Mouse (Mus musculus) kidney, postnatal 4 days (tissue): ENCODE measurements around the gene Mpig6b.
A peak's percentile ranks its signal among the peaks of the same experiment; 100 is the strongest.

Experiments used
- DNase-seq, 2 experiments: peaks; one replicate each; pipeline ENCODE4 v3.0.0; 2021; ENCODE audit warnings: mixed read lengths in 2 of 2

Gene Mpig6b

DNA sequence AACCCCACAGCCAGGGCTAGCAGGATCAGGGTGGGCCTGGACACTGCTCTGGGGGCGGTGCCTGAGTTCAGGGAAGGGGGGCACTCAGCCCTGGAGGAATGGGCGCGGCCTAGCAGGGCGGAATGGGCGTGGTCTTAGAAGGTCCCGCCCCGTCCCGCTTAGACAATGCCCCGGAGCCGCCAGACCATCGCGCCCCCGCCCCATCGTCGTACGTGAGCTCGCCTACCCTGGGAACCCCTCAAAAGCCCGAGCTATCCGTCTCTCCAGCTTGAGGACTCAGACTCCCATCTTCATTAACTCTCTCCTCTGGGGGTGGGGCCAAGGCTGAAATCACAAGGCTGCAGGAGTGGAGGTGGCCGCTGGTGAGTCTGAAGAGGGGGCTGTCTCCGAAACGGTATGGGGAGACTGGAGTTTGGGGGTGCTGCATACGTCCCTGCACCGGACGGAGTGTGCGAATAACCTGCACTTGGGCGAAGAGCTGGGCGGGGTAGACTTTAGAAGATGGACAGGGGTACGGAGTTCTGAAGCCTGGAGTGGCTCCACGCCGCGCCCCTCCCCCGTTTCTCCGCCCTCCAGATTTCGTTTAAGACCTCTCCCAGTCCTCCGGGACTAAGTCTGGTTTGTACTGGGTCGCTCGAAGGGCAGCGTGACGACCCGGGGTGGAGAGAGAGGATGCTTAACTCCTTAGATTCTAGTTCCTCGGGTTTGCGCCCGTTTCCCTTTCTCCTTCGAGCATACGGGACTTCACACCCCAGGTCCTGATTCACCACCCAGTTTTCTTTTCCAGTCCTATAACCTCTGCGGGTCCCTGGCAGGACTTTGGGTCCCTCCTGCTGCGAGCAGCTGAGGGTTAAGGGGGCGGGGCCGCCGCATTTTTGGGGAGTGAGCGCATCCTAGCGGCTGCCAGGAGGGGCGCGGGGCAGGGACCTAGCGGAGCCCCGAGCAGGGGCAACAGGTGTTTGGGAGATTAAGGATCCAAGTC lies 6.8 kb downstream of the Mpig6b start, which contains the start of gene Ddah2:
TSS of gene Ddah2 (plus strand) at position 125 of the 982 bp plus-strand sequence.
- DNase-seq, result peak; percentile 97 to 98

DNA sequence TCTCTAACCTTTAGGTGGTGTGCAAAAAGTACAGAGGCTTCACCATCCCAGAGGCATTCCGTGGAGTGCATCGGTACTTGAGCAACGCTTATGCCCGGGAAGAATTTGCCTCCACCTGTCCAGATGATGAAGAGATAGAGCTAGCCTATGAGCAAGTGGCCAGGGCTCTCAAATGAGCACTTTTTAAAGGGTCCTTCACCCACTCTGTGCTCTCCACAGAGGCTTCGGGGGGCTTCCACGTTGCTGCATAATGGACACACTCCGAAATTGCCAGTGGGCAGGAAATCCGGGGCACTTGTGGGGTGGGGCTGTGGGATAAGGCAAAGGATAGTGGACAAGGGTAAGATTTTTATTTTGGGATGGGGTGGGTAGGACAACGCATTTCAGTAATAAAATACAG lies 7.7 kb downstream of the Mpig6b start:
- DNase-seq, result no peak

DNA sequence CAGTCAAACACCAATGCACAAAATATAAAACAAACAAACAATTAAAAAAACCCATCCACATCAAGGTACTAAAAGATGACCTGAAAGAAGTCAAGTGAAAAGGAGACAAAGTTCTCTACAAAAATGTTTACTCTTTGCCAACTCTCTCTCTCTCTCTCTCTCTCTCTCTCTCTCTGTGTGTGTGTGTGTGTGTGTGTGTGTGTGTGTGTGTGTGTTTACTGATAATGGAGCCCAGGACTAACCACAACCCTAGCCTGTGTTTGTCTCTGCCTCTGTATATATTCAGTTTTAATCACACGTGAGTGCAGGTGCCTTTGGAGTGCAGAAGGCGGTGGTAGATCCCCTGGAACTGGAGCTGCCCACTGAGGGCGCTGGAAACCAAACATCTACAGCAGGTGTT lies 8.9 kb downstream of the Mpig6b start:
- DNase-seq, result no peak

DNA sequence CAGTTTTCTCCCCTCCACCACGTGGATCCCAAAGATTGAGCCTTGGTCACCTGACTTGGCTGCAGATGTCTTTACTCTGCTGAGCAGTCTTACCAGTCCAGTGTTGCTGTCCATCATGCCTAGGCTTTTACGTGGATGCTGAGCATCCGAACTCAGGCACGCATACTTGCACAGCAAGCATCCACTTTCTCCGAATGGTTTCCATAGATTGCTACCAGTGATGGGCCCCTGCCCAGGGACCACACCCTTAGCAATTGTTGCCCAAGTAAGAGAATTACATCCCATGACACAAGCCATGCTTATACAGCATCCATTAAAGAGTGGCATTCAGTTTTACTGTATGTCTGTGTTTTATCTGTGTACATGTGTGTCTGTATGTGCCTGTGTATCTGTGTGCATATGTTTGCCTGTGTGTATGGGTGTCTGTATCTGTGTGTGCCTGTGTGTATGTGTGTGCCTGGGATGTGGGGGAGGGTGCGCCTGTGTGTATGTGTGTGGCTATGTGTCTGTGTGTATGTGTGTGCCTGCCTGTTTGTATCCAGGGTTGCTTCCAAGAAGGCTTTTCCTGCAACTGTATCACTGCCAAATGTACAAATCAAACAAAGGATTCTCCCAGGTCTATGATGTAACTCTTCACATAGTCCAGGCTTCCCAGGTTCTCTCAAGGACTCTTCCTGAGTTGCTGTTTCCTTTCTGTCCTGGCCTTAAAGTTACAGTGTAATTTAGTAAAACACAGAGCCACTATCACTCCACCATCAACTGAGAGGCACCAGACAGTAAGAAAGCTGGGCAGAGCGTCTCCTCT lies 10.1 kb downstream of the Mpig6b start:
- no peak for DNase-seq

DNA sequence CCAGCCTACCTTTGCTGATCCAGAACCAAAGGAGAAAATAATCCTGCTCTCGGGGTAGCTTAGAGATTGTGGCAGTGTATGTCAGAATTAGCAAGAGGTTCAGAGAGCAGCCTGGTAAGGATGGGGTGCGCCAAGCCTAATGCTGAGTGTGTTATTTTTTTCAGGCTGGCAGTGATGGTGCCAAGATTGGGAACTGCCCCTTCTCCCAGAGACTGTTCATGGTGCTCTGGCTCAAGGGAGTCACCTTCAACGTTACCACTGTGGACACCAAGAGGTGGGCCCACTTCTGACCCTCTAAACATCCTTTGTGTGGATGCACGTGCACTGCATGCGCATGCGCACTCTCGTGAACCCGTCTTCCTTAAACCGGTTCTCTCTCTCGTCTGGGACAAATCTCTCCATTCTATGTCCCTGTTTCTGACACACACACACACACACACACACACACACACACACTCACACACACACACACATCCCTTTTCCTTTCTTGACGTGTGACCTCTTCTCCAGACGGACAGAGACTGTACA lies 13.6 kb downstream of the Mpig6b start:
- no peak for DNase-seq

DNA sequence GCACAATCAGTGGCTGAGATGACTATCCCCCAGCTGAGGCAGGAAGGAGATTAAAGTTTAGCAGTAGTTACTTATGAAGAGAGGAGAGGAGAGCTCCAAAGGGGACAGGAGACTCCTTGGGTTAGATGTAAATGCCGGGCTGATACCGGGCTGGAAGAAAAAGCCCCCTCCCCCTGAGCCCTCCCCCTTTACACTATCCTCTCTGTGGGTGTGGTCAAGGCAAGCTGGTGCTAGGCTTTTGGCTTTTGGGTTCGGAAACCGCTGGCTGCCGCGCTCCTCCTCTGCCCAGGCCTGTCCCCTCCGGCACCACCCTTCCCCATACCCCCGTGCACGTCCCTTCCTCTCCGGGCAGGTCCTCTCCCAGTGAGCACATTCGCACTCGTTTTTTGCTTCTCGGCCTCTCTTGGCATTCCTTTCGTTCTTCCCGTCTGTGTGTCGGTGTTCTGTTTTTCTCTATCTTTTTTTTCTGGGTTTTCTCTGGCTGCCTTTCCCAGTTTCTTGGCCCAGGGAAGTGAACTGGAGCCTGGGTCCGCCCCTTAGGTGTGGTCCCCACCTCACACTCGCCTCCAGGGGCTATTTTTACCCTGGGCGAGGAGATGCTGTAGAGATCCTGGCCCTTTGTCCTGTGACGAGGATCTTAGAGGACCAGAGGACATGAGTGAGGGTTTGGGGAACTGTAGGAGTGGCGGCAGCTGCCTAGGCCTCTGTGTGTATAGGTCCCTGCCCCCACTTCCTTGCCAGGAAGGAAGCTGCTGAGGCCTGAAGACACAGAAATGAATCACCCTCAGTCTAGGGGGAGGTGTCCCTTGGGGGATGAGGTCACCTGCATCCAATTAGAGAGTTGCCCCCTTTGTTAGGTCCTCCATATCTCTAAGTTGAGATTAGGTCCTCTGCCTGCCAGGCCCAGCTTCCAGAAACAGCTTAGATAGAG lies 14.6 kb downstream of the Mpig6b start:
- DNase-seq, result peak; percentile 78 to 87

DNA sequence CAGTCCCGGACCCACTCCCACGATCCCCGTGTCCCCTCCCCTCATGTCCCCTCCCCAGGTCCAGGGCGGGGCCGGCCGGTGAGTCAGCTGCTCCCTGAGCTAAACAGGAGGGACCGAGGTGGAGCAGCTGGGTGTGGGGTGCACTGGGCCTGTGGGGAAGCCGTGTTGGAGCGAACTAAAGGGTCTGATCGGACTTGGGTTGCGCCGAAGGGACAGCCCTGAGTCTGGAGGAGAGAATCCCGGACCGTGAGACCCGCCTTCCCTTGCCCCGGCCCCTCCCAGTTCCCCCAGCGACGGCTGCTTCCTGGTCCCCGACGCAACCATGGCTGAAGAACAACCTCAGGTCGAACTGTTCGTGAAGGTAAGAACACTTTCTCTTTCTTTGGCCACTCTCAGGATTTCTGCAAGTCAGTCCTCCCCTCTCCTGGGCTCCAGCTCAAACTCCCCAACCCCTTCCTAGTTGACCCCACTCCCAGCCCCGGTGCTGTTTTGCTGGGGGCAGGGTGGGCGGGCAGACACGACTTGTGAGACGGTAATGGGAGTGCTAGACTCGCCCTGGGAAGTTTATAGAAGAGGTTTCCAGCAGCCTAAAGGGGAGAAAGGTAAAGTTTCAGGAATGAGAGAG lies 15.7 kb downstream of the Mpig6b start:
- peak; percentile 83 to 90 for DNase-seq

DNA sequence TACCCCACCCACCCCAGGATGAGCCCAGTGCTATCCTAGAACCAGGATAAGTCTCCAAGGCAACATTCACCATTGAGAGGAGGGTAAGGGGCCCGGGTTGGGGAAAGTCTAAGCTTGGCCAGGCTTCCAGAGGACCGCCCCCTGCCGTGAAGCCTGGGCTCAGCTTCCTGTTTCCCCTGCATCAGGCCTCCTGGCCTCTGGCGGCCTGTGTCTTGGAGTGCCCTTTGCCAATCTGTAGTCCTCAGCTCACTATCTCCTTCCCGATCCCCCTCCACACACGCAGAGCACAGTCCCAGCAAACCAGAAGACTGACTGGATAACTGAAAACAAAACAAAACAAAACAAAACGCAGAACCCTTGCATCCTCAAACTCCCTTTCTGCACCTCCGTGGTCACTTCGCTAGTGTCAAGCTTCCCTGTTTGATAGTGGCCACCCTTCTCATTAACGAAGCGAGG lies 16.4 kb downstream of the Mpig6b start, which contains the start of gene Clic1:
TSS of gene Clic1 (plus strand) at position 406 of the 456 bp plus-strand sequence.
- peak; percentile 78 to 86 for DNase-seq

DNA sequence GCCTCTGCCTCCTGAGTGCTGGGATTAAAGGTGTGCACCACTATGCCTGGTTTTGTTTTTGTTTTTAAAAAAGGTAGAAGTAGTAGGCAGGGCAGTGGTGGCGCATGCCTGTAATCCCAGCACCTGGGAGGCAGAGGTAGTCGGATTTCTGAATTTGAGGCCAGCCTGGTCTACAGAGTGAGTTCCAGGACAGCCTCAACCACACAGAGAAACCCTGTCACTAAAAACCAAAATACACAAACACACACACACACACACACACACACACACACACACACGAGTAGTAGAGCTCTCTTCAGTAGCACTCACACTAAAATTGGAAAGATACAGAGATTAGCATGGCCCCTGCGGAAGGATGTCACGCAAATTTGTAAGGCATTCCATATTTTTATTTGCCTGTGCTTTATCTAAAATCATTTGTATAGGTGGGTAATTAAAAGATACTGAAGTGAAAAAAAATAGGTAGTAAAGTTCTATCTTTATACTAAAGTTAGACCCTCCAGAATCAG lies 17.0 kb downstream of the Mpig6b start:
- DNase-seq, result no peak

DNA sequence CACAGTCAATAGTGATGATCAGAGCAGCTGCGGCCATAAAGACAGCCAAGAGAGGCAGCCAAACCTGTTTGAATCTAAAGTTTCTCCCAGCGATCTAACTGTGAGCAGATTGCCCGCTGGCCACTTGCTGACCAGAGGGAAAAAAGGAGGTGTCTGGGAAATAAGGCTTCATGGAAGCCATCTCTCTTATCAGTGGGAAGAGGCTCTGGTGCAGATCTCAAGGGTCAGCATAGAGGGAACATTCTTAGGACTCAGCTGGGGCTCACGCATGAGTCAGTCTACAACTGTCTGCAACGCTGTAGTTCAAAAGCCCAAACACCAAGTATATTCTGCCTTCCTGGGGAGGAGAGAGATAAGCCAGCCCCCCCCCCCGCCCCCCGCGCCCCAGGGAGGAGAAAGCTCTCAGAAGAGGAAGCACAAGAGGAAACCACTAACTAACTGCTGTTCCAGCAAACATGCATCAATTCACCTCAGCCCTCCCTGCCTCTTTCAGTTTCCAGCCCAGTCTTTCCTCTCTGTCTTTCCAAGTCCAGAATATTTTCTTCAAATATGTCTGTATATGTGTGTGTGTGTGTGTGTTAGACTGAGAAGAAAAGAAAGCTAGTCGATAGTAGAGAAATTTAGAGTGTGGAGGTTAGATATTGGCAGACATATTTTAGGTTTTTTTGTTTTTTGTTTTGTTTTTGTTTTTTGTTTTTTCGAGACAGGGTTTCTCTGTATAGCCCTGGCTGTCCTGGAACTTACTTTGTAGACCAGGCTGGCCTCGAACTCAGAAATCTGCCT lies 17.6 kb downstream of the Mpig6b start:
- peak in 1 of 2 experiments; percentile 39 for DNase-seq

DNA sequence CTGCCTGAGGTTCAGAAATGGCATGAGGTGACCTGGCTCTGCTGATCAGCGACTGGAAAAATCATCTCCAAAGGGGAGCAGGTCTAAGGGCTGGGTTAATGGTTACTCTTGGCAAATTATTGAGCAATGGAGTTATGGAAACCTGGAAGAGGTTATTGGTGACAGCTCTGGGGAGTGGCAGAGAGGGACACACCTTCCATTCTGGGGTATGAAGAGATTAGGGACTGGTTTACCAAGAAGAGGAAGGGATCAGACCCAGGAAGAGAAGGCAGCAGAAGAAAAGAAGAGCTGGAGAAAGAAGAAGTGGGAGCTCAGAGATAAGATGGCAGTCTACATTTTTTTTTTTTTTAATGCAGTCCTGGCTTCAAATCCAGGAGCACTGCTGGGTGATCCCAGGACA lies 18.3 kb downstream of the Mpig6b start:
- peak in 1 of 2 experiments; percentile 42 for DNase-seq

DNA sequence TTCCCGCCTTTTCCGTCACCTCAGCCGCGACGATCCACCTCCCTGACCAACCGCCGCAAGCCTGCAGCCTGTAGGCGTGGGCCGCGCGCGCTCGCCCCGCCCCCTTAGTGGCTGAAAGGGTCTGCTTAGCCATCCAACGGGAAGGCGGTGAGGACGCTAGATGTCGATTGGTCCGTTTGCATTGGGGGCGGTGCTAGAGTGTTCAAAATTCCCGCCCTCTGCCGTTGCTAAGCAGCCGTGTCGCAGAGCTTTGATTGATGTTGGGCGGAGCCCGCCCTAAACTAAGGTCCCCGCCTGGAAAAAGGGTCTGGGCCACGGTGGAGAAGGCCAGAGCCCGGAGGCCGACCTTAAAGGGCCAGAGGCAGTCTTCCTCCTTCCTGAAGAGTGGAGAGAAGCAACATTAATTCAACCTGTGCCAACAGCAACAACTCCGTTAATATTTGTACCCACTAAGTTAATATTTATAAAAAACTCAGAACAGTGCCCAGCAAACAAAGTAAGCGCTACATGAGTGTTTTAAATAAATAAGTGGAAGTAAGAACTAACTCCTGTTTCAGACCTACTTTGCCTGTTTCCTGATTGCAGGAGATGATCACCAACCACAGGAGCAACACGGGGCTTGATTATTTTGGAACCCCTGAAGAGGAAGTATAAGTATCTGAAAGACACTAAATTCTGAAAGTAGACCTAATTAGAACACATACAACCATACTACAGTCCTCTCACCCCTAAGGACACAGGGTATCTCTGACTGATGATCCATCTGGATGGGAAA lies 19.1 kb downstream of the Mpig6b start, which contains the start of gene Msh5:
TSS of gene Msh5 (minus strand) at position 65 of the 775 bp plus-strand sequence.
- DNase-seq, result peak; percentile 99

DNA sequence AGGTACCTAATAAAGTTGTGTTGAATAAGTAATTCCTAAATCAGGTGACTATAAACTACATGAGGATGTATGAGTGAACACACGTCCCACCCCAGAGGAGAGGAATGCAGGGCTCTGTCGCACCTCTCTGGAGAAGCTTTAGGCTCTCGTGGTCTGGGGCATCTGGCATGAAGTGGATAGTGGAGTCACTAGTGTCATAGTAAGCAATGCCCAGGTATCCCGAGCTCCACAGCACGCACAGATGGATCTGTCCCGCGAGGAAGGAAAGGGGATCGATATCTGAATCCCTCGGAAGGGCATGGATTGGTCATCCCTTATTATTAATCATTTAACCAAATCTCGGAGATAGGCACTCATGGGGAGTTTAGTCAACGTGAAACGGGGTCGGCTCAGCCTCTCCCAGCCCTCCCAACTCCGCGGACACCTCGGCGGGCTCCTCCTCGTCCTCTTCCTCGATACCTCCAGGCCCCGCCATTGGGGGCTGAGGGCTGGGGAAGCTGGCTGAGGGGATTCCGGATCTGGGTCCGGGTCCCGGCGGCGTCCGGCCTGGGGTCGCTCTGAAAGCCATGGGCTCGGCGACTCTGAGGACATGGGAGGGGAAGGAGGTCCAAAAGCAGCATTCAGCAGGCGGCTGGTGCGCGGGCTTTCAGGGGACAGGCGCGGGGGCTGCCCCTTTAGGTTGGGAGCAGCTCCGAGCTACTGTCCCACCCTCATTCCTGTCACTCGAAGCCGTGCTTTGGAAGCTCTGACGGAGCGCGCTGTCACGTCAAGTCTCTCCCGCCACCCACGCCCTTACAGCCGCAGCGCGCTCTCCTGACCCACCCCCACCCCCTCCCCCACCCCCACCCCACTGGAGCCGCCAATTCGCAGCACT lies 19.9 kb downstream of the Mpig6b start:
- no peak for DNase-seq

DNA sequence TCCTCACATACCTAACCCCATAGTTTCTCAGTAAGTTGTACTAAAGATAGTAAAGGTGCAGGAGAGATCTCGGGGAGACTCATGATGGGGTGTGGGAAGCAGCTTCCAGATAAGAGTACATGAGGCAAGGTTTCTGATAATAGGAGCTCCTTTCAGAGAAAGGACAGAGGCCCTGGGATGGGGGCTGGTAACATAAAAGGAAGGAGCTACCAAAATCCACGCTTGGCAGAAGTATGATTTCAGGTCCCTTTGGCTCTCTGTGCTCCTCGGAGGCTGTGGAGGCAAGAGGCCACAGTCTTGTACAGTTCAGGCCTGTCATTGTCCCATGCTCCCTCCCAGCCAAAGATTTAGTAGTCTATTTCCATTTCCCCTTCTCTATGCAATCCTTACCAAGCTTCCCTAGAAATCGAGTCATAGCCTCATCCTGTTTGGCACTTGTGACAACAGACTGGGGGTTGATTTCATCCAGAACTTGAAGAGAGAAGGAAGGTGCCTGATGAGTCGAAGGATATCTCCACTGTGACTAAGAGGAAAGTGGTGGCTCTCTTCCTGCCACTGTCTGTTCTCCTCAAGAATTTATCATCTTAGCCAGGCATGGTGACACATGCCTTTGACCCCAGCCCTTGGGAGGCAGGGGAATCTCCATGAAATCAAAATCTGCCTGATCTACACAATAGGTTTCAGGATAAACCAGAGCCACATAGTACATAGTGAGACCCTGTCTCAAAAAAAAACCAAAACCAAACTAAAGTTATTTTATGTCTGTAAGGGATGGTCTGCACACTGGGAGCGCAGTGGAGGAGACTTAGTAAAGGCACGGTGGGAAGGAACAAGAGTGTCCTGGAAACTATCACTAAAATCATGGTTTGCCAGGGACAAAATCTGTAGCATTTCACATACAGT lies 20.8 kb downstream of the Mpig6b start:
- DNase-seq, result no peak

DNA sequence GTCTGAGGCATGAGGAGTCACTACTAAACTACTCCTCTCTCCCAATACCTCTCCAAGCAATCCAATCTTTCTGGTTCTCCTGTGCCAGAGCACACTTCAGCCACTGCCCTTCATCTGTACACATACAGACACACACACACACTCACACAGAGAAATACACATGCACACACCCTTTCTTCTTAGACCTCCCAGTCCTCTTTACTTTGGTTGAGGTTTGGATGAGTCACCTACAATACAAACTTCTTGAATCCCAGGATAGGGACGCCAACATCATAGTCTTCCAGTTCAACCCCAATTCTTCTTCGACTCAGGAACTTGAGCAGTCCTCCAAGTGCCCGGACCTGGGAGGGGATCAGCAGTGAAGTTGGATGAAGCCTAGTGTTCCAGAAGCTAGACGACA lies 22.2 kb downstream of the Mpig6b start:
- DNase-seq, result no peak

DNA sequence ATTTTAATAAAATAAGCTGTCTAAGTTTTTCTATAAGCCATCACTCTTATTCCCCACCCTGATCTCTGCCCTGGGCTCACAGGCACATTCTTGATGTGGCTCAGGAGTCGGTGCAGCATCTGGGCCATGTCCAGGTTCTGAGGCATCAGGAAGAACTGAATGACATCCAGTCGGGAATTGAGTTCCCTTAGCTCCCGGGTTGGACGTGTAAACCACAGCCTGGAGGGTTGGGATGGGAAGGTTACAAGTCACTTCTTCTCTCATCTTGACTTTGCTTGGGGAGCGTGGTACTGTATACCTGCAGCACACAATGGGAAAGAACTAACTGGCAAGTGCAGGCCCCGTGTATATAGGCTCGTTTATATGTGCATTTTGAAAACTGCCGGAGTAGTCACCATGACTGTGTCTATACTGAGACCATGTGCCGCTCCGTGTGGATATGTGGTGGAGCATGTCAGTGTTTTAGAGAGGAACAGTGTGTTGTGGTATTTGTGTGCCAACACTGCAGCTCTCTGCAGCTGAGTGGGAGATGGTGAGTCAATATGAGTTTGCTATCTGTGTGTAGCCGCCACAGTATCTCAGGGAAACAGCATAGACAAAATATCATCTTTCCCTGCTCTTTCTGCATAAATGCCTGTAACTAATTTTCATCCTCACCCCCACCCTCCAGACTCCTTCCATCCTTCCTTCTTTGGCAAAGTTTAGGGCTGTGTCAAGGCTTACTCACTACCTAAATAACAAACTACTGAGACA lies 26.7 kb downstream of the Mpig6b start:
- no peak for DNase-seq

DNA sequence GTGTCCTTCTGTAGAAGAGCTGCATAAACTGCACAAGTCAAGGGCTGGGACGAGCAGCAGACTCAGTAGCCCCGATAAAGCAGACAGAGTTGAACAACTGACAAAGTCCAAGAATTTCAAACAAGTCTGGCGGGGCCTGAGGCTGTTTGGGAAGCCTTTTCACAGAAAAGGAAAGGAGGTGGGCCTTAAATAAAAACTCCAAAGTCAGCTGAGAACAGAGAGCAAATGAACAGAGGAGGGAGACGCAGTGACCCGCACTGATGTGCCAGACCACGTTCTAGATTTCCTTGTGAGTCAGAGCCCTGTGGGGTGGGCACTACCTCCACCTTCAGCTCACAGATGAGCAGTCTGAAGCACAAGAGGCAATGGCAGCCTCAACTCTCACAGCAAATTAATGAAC lies 31.1 kb downstream of the Mpig6b start:
- DNase-seq, result no peak
